Comparison of ENCODE assay signal across 7 mouse cellular contexts in the genomic region with DNA sequence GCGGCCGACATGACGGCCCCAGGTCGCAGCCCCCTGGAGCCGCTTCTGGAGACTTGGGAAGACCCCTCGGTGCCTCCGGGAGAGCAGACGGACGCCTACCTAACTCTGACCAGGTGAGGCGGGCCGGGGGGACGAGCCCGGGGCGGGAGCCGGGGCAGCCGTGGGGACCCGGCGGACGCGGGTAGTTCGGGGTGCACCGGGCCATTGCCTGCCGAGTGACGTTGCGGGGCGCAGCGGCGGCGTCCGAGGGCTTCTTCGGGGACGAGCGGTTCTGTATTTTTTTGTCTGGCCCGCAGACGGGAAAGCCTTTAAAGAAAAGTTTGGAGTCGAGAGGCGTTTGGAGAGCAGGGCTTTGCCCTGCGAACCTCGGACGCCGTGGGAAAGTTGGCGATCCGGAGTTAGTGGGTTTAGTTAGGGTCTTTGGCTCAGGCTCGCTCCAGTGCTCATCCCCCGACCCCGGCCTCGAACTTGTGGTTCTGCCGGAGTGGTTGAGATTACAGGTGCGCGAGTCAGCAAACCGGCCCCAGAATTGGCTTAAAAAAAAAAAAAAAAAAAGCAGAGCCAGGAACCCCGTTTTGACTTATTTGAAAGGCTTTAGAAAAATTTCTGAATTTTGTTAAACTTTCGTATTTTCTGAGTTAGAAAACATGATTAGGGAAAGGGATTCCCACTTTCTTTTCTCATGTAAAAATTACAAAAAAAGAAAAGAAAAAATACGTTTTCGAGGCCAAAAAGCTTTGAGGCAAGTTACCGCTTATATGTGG. TPM values are rescaled to one million over a fixed set of nuclear protein-coding genes. Genes with fewer than 3 reads are reported as not detected.
A peak's percentile ranks its signal among the peaks of the same experiment; 100 is the strongest.
DNase-seq lines count a peak whose midpoint lies in the region; ATAC-seq and TF ChIP-seq lines count a peak whose summit lies in the region.

No protein-coding gene starts in this region.

- no peaks in the 10 kb centered on the region for H3K9me3 ChIP-seq in intestine, embryonic 14.5 days (ENCODE audit: control insufficient read depth, low read length)

- H3K36me3 ChIP-seq in intestine, embryonic 14.5 days (ENCODE audit: control insufficient read depth, insufficient read depth, low read length): peaks cover 40% of the 10 kb centered on the region
- peaks cover 5% of the 10 kb centered on the region for H3K36me3 ChIP-seq in spleen, adult 2 months (ENCODE audit: control insufficient read depth, insufficient read depth, low read length)

- peaks cover 17% of the 10 kb centered on the region; the same call in 1 of the 2 replicates for H3K4me1 ChIP-seq in intestine, embryonic 14.5 days (replicated peaks; ENCODE audit: control insufficient read depth, insufficient read depth, low read length)
- H3K4me1 ChIP-seq in spleen, adult 2 months (ENCODE audit: control insufficient read depth, insufficient read depth, insufficient read length): no peaks in the 10 kb centered on the region

- WGBS in intestine, embryonic 14.5 days: 2% methylated on average over 54 of the region's 56 CpGs
- WGBS in spleen, adult 2 months: 3% methylated on average over 56 of the region's 56 CpGs

- TF ChIP-seq CTCF in gastrocnemius, adult 2 months (IDR thresholded peaks at IDR 0.05): no peak
- no peak for TF ChIP-seq CTCF in spleen, adult 2 months (IDR thresholded peaks at IDR 0.05; ENCODE audit: extremely low read depth, insufficient read depth, insufficient read length, insufficient replicate concordance)

- intact Hi-C loops in gastrocnemius, adult 2 months (cut with DNase I): no loop called here

- peak overlapping the region; percentile 93 for H3K9ac ChIP-seq in intestine, embryonic 14.5 days (ENCODE audit: low read length)

- H3K27me3 ChIP-seq in intestine, embryonic 14.5 days (replicated peaks; ENCODE audit: control insufficient read depth, insufficient read depth, low read length): no peaks in the 10 kb centered on the region
- H3K27me3 ChIP-seq in spleen, adult 2 months (ENCODE audit: control insufficient read depth, insufficient read depth, low read length): no peaks in the 10 kb centered on the region

- TF ChIP-seq POLR2A in spleen, adult 2 months (IDR thresholded peaks at IDR 0.05; ENCODE audit: low read depth, low read length): no peak

- peak overlapping the region; percentile 65 for H3K4me2 ChIP-seq in intestine, embryonic 14.5 days (ENCODE audit: low read length)

- peak overlapping the region; percentile 88 for H3K27ac ChIP-seq in gastrocnemius, adult 2 months
- H3K27ac ChIP-seq in intestine, embryonic 14.5 days (ENCODE audit: low read depth): peak overlapping the region; percentile 75
- H3K27ac ChIP-seq in spleen, adult 2 months (ENCODE audit: insufficient read depth, low read length): peak overlapping the region; percentile 66

- DNase-seq in spleen, adult 12 weeks (ENCODE audit: low spot score): peak; percentile 28
- no peak for DNase-seq in spleen, adult 18-20 months
- DNase-seq in brain, adult 2 months (ENCODE audit: low read depth, low spot score): peak; percentile 10
- DNase-seq in gastrocnemius, adult 2 months: no peak
- DNase-seq in intestine, embryonic 14.5 days (ENCODE audit: low spot score): peak; percentile 88
- DNase-seq in lung, postnatal 25 days (ENCODE audit: low spot score): peak; percentile 27
- peak in 1 of 2 experiments; percentile 37 for DNase-seq in spleen, adult 2 months (ENCODE audit: low read depth in 1 of 2, low spot score in 2 of 2)

- peak overlapping the region; percentile 99 for H3K4me3 ChIP-seq in gastrocnemius, adult 2 months
- H3K4me3 ChIP-seq in intestine, embryonic 14.5 days (ENCODE audit: low read depth, low read length): peak overlapping the region; percentile 97
- H3K4me3 ChIP-seq in spleen, adult 2 months (ENCODE audit: extremely low read depth, insufficient read depth, insufficient read length): peak overlapping the region; percentile 92

- ATAC-seq in intestine, embryonic 14.5 days (replicated peaks; ENCODE audit: low FRiP score, low TSS enrichment, low read depth): peak; percentile 19; the same call in 1 of the 2 replicates

RNA-seq across cellular contexts. Expression of gene Rif1, which starts 0.7 kb away (rescaled TPM):
- 10 to 100 TPM; 10.5 to 11.4 TPM for total RNA-seq in gastrocnemius, adult 2 months (2021)
- polyA plus RNA-seq in intestine, embryonic 14.5 days (2014; fragmentation: Nextera tagmentation; extraction: Ambion mirVana): 39.1 and 46.6 TPM in 2 replicates
- polyA plus RNA-seq in spleen, adult 2 months (2012; rRNA removed): 0.85 and 0.86 TPM in 2 replicates

RNA-seq across cellular contexts. Expression of gene Tnfaip6, which starts 35.5 kb away (rescaled TPM):
- 1 to 10 TPM in 1 of 2 experiments, under 1 TPM in 1; 0.59 to 1.2 TPM for total RNA-seq in gastrocnemius, adult 2 months (2021)
- polyA plus RNA-seq in intestine, embryonic 14.5 days (2014; fragmentation: Nextera tagmentation; extraction: Ambion mirVana): 3.0 and 3.4 TPM in 2 replicates
- 0.07 TPM in 1 of 2 replicates, not detected in the other for polyA plus RNA-seq in spleen, adult 2 months (2012; rRNA removed)

Comparison
In these comparisons a context has a peak if more than half of its experiments do, and no peak if none do; other contexts are left out.
1. DNase-seq: peak in spleen, adult 12 weeks (single experiment), brain, adult 2 months (single experiment), intestine, embryonic 14.5 days (single experiment) and lung, postnatal 25 days (single experiment); none in spleen, adult 18-20 months (0 of 2) and gastrocnemius, adult 2 months (single experiment).
2. RNA of gene Rif1, which starts 0.7 kb away (polyA plus RNA-seq): 39.1 to 46.6 TPM in intestine, embryonic 14.5 days; 0.85 to 0.86 TPM in spleen, adult 2 months; every median in the first group is over 10 times any median in the second.
3. Peak in every context shown above with its lines, with median percentiles within 50 percentile points of each other: H3K27ac ChIP-seq and H3K4me3 ChIP-seq.